In the genomic region with DNA sequence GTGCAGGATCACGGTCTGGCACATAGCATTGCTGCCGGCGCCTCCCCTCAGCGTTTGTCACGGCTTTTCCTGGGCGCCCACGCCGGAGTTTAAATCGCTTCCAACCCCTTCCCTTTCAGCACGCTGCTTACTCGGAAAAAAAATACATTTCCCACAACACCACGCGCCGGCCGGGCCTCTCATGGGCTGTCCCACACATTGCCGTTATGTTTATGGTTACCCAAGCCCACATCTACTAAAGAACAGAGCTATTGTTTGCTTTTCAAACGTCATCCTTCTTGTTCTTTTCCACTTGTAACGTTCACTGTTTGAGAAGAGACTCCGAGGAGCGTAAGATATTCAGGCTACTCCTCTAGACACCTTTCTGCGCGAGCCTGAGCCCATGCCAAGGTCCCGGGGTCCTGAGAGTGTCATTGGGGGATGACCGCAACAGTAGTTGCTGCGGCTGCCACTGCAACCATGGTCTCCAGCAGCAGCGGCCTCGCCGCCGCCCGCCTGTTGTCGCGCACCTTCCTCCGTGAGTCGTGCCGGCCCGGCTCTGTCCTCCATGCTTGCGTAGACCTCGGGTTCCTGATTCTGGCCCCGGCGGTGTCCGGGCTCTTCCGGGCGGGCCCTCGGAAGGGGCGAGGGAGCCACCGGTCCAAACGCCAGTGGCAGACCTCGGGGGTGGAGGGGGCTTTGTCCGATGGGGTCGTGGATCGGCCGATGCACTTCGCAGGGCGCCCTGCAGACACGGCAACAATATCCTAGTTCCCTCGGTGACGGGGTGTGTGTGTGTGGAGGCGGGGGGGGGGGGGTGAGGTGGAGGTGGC, we compare ENCODE assay signal across 1 mouse cellular context.
TF ChIP-seq lines count a peak whose summit lies in the region.

A gene (plus strand): TSS at position 146 of the 812 bp plus-strand sequence.

TF ChIP-seq in CH12.LX, 34 proteins besides CTCF, POLR2A, EP300 and RAD21 (continued from another document):
- TF ChIP-seq RCOR1 (conservative IDR thresholded peaks at IDR 0.05; ENCODE audit: low read depth, low read length), result no peak
- no peak for TF ChIP-seq ZKSCAN1 (IDR thresholded peaks at IDR 0.05; ENCODE audit: borderline replicate concordance, low read depth, low read length)
- no peak for TF ChIP-seq ZC3H11A (IDR thresholded peaks at IDR 0.05; ENCODE audit: low read depth, low read length)
- peak; percentile 86; the same call in 1 of the 2 replicates for TF ChIP-seq TBP (conservative IDR thresholded peaks at IDR 0.05; ENCODE audit: low read depth, low read length)
- TF ChIP-seq TCF12 (IDR thresholded peaks at IDR 0.05; ENCODE audit: low read depth, low read length), result peak; percentile 34; the same call in 1 of the 2 replicates
- no peak for TF ChIP-seq MEF2A (IDR thresholded peaks at IDR 0.05; ENCODE audit: borderline replicate concordance, low read depth, low read length)
- no peak for TF ChIP-seq ETS1 (conservative IDR thresholded peaks at IDR 0.05; ENCODE audit: low read depth, low read length)
- TF ChIP-seq MYC (IDR thresholded peaks at IDR 0.05; ENCODE audit: low read depth, low read length), result peak; percentile 89
- TF ChIP-seq GABPA (IDR thresholded peaks at IDR 0.05; ENCODE audit: insufficient replicate concordance, low read depth, low read length), result peak; percentile 51; the same call in 1 of the 2 replicates
- no peak for TF ChIP-seq PAX5 (IDR thresholded peaks at IDR 0.05; ENCODE audit: low read length)
- no peak for TF ChIP-seq IRF4 (IDR thresholded peaks at IDR 0.05; ENCODE audit: low read depth, low read length)
- peak; percentile 62 for TF ChIP-seq ZMIZ1 (IDR thresholded peaks at IDR 0.05; ENCODE audit: low read depth, low read length)
- TF ChIP-seq CHD2 (IDR thresholded peaks at IDR 0.05; ENCODE audit: low read length), result no peak
- peak; percentile 50; the same call in 1 of the 2 replicates for TF ChIP-seq ELF1 (IDR thresholded peaks at IDR 0.05; ENCODE audit: low read depth, low read length)
- TF ChIP-seq UBTF (IDR thresholded peaks at IDR 0.05; ENCODE audit: low read depth, low read length), result 0 out of 2 replicates have a peak, but pooled peaks have one; percentile 16
- TF ChIP-seq E2F4 (IDR thresholded peaks at IDR 0.05; ENCODE audit: insufficient replicate concordance, low read depth, low read length), result no peak
- TF ChIP-seq HCFC1 (IDR thresholded peaks at IDR 0.05; ENCODE audit: low read depth, low read length), result peak; percentile 97
- peak; percentile 95 for TF ChIP-seq SIN3A (IDR thresholded peaks at IDR 0.05; ENCODE audit: low read length)
- TF ChIP-seq USF1 (IDR thresholded peaks at IDR 0.05; ENCODE audit: low read depth, low read length), result no peak
- no peak for TF ChIP-seq CHD1 (IDR thresholded peaks at IDR 0.05; ENCODE audit: low read depth, low read length)
- TF ChIP-seq USF2 (conservative IDR thresholded peaks at IDR 0.05; ENCODE audit: low read depth, low read length), result no peak
- peak; percentile 71 for TF ChIP-seq ZNF384 (IDR thresholded peaks at IDR 0.05; ENCODE audit: low read depth, low read length)
- TF ChIP-seq KAT2A (IDR thresholded peaks at IDR 0.05; ENCODE audit: insufficient replicate concordance, low read length), result peak; percentile 96; the same call in 1 of the 2 replicates
